ENCODE assay signal across 8 mouse cellular contexts in the genomic region with DNA sequence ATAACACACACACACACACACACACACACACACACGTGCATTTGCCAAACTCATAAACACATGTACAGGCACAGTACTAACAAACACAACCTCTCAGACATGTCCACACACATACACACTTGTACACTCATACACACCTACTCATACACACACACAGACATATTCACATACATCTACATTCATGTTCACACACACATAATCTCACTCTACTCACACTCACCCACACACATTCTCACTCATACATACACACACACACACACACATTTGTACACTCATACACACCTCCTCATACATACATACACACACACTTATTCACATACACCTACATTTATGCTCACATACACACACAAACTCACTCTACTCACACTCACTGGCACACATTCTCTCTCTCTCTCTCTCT.
DNase-seq lines count a peak whose midpoint lies in the region; ATAC-seq and TF ChIP-seq lines count a peak whose summit lies in the region.

No protein-coding gene starts in this region.

- H3K36me3 ChIP-seq in lung, embryonic 14.5 days (ENCODE audit: insufficient read depth), result no peaks in the 10 kb centered on the region
- no peaks in the 10 kb centered on the region for H3K36me3 ChIP-seq in forebrain, postnatal 0 days (ENCODE audit: insufficient read depth)
- no peaks in the 10 kb centered on the region for H3K36me3 ChIP-seq in midbrain, embryonic 10.5 days
- H3K36me3 ChIP-seq in stomach, embryonic 16.5 days (ENCODE audit: control insufficient read depth, insufficient read depth, low read length), result no peaks in the 10 kb centered on the region

- H3K9me3 ChIP-seq in lung, embryonic 14.5 days (ENCODE audit: low read depth, low read length), result no peaks in the 10 kb centered on the region
- H3K9me3 ChIP-seq in forebrain, postnatal 0 days (ENCODE audit: low read length), result no peaks in the 10 kb centered on the region
- H3K9me3 ChIP-seq in midbrain, embryonic 10.5 days (replicated peaks), result no peaks in the 10 kb centered on the region
- H3K9me3 ChIP-seq in stomach, embryonic 16.5 days (replicated peaks; ENCODE audit: control insufficient read depth, low read length), result no peaks in the 10 kb centered on the region

- peaks cover 18% of the 10 kb centered on the region; the same call in 1 of the 2 replicates for H3K4me1 ChIP-seq in lung, embryonic 14.5 days (ENCODE audit: insufficient read depth)
- peaks cover 14% of the 10 kb centered on the region for H3K4me1 ChIP-seq in forebrain, postnatal 0 days (ENCODE audit: insufficient read depth)
- peaks cover 36% of the 10 kb centered on the region for H3K4me1 ChIP-seq in midbrain, embryonic 10.5 days
- peaks cover 16% of the 10 kb centered on the region for H3K4me1 ChIP-seq in stomach, embryonic 16.5 days (ENCODE audit: control insufficient read depth, insufficient read depth, low read length)

- TF ChIP-seq CTCF in lung, embryonic 14.5 days (IDR thresholded peaks at IDR 0.05; ENCODE audit: low read depth), result no peak
- TF ChIP-seq CTCF in forebrain, postnatal 0 days (IDR thresholded peaks at IDR 0.05; ENCODE audit: low read depth), result no peak

- 57% methylated on average over 1 of the region's 1 CpGs for WGBS in lung, embryonic 14.5 days
- 77% methylated on average over 1 of the region's 1 CpGs for WGBS in forebrain, postnatal 0 days
- WGBS in midbrain, embryonic 10.5 days, result 88% methylated on average over 1 of the region's 1 CpGs
- 50% methylated on average over 1 of the region's 1 CpGs for WGBS in stomach, embryonic 16.5 days

- no peak overlapping the region for H3K4me3 ChIP-seq in lung, embryonic 14.5 days (ENCODE audit: low read depth, low read length)
- H3K4me3 ChIP-seq in forebrain, postnatal 0 days (ENCODE audit: low read depth, low read length), result no peak overlapping the region
- H3K4me3 ChIP-seq in midbrain, embryonic 10.5 days, result 0 out of 2 replicates have a peak overlapping the region, but pooled peaks have one; percentile 42
- no peak overlapping the region for H3K4me3 ChIP-seq in stomach, embryonic 16.5 days (replicated peaks; ENCODE audit: low read length)

- H3K27me3 ChIP-seq in lung, embryonic 14.5 days (ENCODE audit: insufficient read depth, low read length), result no peaks in the 10 kb centered on the region
- H3K27me3 ChIP-seq in forebrain, postnatal 0 days (ENCODE audit: insufficient read depth, low read length), result no peaks in the 10 kb centered on the region
- H3K27me3 ChIP-seq in midbrain, embryonic 10.5 days (ENCODE audit: low read depth, poor library complexity, severe bottlenecking), result no peaks in the 10 kb centered on the region
- no peaks in the 10 kb centered on the region for H3K27me3 ChIP-seq in stomach, embryonic 16.5 days (ENCODE audit: control insufficient read depth, insufficient read depth, low read length)

- H3K27ac ChIP-seq in lung, embryonic 14.5 days (ENCODE audit: low read depth), result peak overlapping the region; percentile 67; the same call in 1 of the 2 replicates
- H3K27ac ChIP-seq in forebrain, postnatal 0 days (ENCODE audit: low read depth, low read length), result no peak overlapping the region; the same call in 1 of the 2 replicates
- peak overlapping the region; percentile 91 for H3K27ac ChIP-seq in midbrain, embryonic 10.5 days (replicated peaks)
- peak overlapping the region; percentile 80 for H3K27ac ChIP-seq in stomach, embryonic 16.5 days (ENCODE audit: low read length)

- peak overlapping the region; percentile 51; the same call in 1 of the 2 replicates for H3K4me2 ChIP-seq in lung, embryonic 14.5 days
- peak overlapping the region; percentile 50 for H3K4me2 ChIP-seq in forebrain, postnatal 0 days (ENCODE audit: low read depth)
- H3K4me2 ChIP-seq in stomach, embryonic 16.5 days (ENCODE audit: low read depth, low read length), result no peak overlapping the region

- DNase-seq in lung, embryonic 14.5 days, result no peak
- no peak for DNase-seq in lung, adult 18-20 months
- no peak for DNase-seq in forebrain, postnatal 0 days
- DNase-seq in midbrain, embryonic 10.5 days (ENCODE audit: low spot score), result no peak
- DNase-seq in adrenal gland, postnatal 14 days, result no peak
- DNase-seq in spleen, postnatal 14 days (ENCODE audit: low spot score in 2 of 2), result no peak
- DNase-seq in cerebellum, postnatal 14 days, result no peak

- ATAC-seq in lung, embryonic 14.5 days (ENCODE audit: insufficient read depth), result peak; percentile 45
- ATAC-seq in forebrain, postnatal 0 days, result 0 out of 2 replicates have a peak, but pooled peaks have one; percentile 4
- ATAC-seq in stomach, embryonic 16.5 days (ENCODE audit: insufficient read depth, low FRiP score), result no peak

- no peak overlapping the region for H3K9ac ChIP-seq in lung, embryonic 14.5 days
- H3K9ac ChIP-seq in forebrain, postnatal 0 days, result no peak overlapping the region
- H3K9ac ChIP-seq in stomach, embryonic 16.5 days (ENCODE audit: low read length), result no peak overlapping the region
